Mouse (Mus musculus) liver, embryonic 11.5 days (tissue): ENCODE results near the gene Srxn1. TPM values are rescaled to one million over a fixed set of nuclear protein-coding genes. Genes with fewer than 3 reads are reported as not detected.

ENCODE experiments used
- ATAC-seq: fragments of 200-750 bp; cut with Nextera tagmentation; replicated peaks from 2 replicates; pipeline ENCODE4 v1.8.0; 2017; ENCODE audit warnings: moderate number of reproducible peaks, mild to moderate bottlenecking, moderate TSS enrichment, moderate library complexity; ENCODE audit not compliant: low FRiP score
- DNase-seq: peaks from one replicate; pipeline ENCODE4 v3.0.0-alpha.2; 2017; ENCODE audit warnings: low spot score
- H3K27ac ChIP-seq: fragments of 300-500 bp; sonication (generic); 2 replicates; pipeline ENCODE4 v1.5.1; 2014; ENCODE audit warnings: mild to moderate bottlenecking, low read depth, low read length, control low read depth
- H3K27me3 ChIP-seq: fragments of 300-500 bp; sonication (generic); replicated peaks from 2 replicates; pipeline ENCODE4 v1.6.1; 2014; ENCODE audit warnings: low read length, mixed read lengths; ENCODE audit not compliant: control insufficient read depth, insufficient read depth
- H3K36me3 ChIP-seq: fragments of 300-500 bp; sonication (generic); 2 replicates; pipeline ENCODE4 v1.6.1; 2014; ENCODE audit warnings: mild to moderate bottlenecking, low read length, moderate library complexity, mixed read lengths; ENCODE audit not compliant: control insufficient read depth, insufficient read depth
- H3K4me1 ChIP-seq: fragments of 300-500 bp; sonication (generic); replicated peaks from 2 replicates; pipeline ENCODE4 v1.6.1; 2014; ENCODE audit warnings: low read length, mixed read lengths; ENCODE audit not compliant: control insufficient read depth, insufficient read depth
- H3K4me2 ChIP-seq: fragments of 300-500 bp; sonication (generic); 2 replicates; pipeline ENCODE4 v1.6.1; 2014; ENCODE audit warnings: mild to moderate bottlenecking, control low read depth, moderate library complexity
- H3K4me3 ChIP-seq: fragments of 300-500 bp; sonication (generic); 2 replicates; pipeline ENCODE4 v1.5.1; 2014; ENCODE audit warnings: low read depth, low read length, control low read depth
- H3K9ac ChIP-seq: fragments of 300-500 bp; sonication (generic); 2 replicates; pipeline ENCODE4 v1.6.1; 2014; ENCODE audit warnings: low read depth, low read length, control low read depth
- H3K9me3 ChIP-seq: fragments of 300-500 bp; sonication (generic); 2 replicates; pipeline ENCODE4 v1.6.1; 2016; ENCODE audit warnings: low read length, inconsistent platforms, mixed read lengths; ENCODE audit not compliant: control insufficient read depth
- WGBS: fragments of 180-500 bp; shearing (Covaris S2); extraction: QIAGEN DNeasy Blood & Tissue Kit; methylation state at CpG from one replicate; pipeline ENCODE4 v1.1.7; 2014; 5-methylcytosine and 5-hydroxymethylcytosine counted together
- polyA plus RNA-seq: library from polyadenylated mRNA; unstranded; fragments of >200 nt; fragmentation: Nextera tagmentation; extraction: Ambion mirVana; gene quantifications from 2 replicates; pipeline ENCODE4 v1.2.1, GENCODE M21; 2014

Gene Srxn1
- polyA plus RNA-seq, 1 experiment from 2014 or later: 9.5 TPM

- DNase-seq: no peak
- Histone ChIP-seq H3K4me2 (no peak overlapping the region), H3K4me3 (no peak overlapping the region), H3K9ac (no peak overlapping the region), H3K36me3 (no peaks in the 10 kb centered on the region), H3K27ac (no peak overlapping the region), H3K4me1 (peaks cover 2% of the 10 kb centered on the region; the same call in 1 of the 2 replicates), H3K9me3 (no peaks in the 10 kb centered on the region), H3K27me3 (peaks cover 59% of the 10 kb centered on the region)
- ATAC-seq: no peak
- WGBS: 44% methylated on average over 9 of the region's 9 CpGs
Measured at GRCm38 (mm10) chr2:152075294-152075889, 29.9 kb upstream of the Srxn1 start.

DNA sequence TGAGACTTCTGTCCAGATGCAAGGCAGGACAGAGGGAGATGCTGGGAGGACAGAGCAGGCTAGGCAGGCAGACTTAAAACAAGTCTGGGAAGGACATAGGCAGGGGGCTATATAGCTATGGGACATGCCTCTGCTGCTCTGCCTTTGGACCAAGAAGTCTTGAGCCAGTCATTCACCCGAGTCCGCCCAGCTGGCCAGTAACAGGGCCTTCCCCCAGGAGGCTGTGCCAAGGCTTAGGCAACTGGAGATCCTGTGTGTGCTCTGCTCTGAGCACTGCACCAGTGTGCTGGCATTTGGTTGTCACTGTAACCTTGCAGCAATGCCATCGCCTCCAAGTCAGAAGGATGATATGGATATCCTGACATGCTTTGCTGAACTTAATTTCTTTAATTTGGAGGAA, 28.0 kb upstream of the Srxn1 start:
- H3K27me3 ChIP-seq: peaks cover 78% of the 10 kb centered on the region

DNA sequence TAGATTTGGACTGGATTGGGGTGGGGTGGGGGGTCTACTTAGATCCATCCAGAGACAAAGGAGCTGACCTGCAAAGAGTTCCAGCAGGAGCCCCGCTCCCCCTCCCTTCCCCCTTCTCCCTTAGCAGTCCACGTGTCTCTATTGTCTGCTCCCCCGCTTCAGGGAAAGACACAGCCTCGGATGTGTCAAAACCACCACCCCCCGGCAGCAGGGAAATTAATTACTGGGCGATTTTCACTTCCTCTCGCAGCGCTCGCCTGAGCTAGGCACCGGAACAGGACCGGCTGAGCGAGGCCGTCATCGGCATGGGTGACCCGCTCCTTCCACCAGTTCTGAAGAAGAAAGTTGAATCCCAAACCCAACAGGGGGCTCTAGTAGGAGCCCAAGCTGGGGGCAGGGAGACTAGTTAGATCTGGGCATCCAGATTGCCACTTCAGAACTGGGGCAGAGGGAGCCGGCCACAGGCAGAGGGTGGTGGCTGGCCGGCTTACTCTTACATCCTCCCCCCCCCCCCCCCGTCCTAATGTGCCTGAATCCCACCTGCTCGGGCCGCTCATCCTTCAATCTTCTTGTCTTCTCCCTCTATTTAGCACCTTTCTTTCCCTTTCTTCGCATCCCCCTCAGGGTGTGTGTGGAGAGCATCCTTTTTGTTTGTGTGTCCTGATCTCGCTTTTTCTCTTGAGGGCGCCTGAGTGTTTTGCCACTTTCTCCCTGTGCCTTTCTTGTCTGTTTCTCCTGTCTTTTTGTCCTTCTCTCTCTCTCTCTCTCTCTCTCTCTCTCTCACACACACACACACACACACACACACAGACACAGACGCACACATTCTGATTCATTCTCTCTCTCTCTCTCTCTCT, 24.4 kb upstream of the Srxn1 start, which contains the start of gene Scrt2:
Scrt2 (plus strand) TSS at position 845 of the 857 bp plus-strand sequence.
- peak within 1 kb of the TSS; percentile 61 for H3K4me2 ChIP-seq
- H3K27me3 ChIP-seq: peaks cover 87% of the 10 kb centered on the region
- no peak within 1 kb of the TSS for H3K27ac ChIP-seq
- ATAC-seq: no peak
- H3K9ac ChIP-seq: no peak within 1 kb of the TSS
- 4% methylated on average over 23 of the region's 24 CpGs for WGBS
- H3K4me3 ChIP-seq: peak within 1 kb of the TSS; percentile 33
- no peaks in the 10 kb centered on the region for H3K9me3 ChIP-seq
- H3K36me3 ChIP-seq: no peaks in the 10 kb centered on the region
- peaks cover 7% of the 10 kb centered on the region; the same call in 1 of the 2 replicates for H3K4me1 ChIP-seq
- DNase-seq: no peak

More for the DNA sequence above, 28.0 kb upstream of the Srxn1 start:
- H3K4me1 ChIP-seq: peaks cover 7% of the 10 kb centered on the region; the same call in 1 of the 2 replicates
- H3K4me2 ChIP-seq: no peak overlapping the region
- no peak overlapping the region for H3K4me3 ChIP-seq
- H3K36me3 ChIP-seq: no peaks in the 10 kb centered on the region
- 62% methylated on average over 3 of the region's 3 CpGs for WGBS
- no peak overlapping the region for H3K9ac ChIP-seq
- ATAC-seq (no peak), DNase-seq (no peak)
- no peaks in the 10 kb centered on the region for H3K9me3 ChIP-seq
- H3K27ac ChIP-seq: no peak overlapping the region

GRCm38 (mm10) chr2:152081641-152082448, 23.5 kb upstream of the Srxn1 start:
- peak overlapping the region; percentile 61 for H3K4me2 ChIP-seq
- 1% methylated on average over 54 of the region's 81 CpGs for WGBS
- ATAC-seq (peak; percentile 71), DNase-seq (peak; percentile 84)
- H3K36me3 ChIP-seq: no peaks in the 10 kb centered on the region
- no peak overlapping the region for H3K27ac ChIP-seq
- peak overlapping the region; percentile 33 for H3K4me3 ChIP-seq
- no peaks in the 10 kb centered on the region for H3K9me3 ChIP-seq
- H3K9ac ChIP-seq: no peak overlapping the region
- peaks cover 7% of the 10 kb centered on the region; the same call in 1 of the 2 replicates for H3K4me1 ChIP-seq
- H3K27me3 ChIP-seq: peaks cover 83% of the 10 kb centered on the region

GRCm38 (mm10) chr2:152082456-152083285, 22.6 kb upstream of the Srxn1 start:
- no peak overlapping the region for H3K4me3 ChIP-seq
- H3K9me3 ChIP-seq: no peaks in the 10 kb centered on the region
- no peak overlapping the region for H3K9ac ChIP-seq
- H3K36me3 ChIP-seq: no peaks in the 10 kb centered on the region
- H3K4me1 ChIP-seq: peaks cover 7% of the 10 kb centered on the region; the same call in 1 of the 2 replicates
- H3K4me2 ChIP-seq: peak overlapping the region; percentile 61; the same call in 1 of the 2 replicates
- DNase-seq (no peak), ATAC-seq (no peak)
- H3K27ac ChIP-seq: no peak overlapping the region
- H3K27me3 ChIP-seq: peaks cover 76% of the 10 kb centered on the region
- 20% methylated on average over 7 of the region's 7 CpGs for WGBS

GRCm38 (mm10) chr2:152083411-152083810, 21.9 kb upstream of the Srxn1 start:
- peaks cover 74% of the 10 kb centered on the region for H3K27me3 ChIP-seq

GRCm38 (mm10) chr2:152084298-152084697, 21.0 kb upstream of the Srxn1 start:
- no peak for ATAC-seq
- H3K4me3 ChIP-seq: no peak overlapping the region
- H3K9me3 ChIP-seq: no peaks in the 10 kb centered on the region
- peaks cover 7% of the 10 kb centered on the region; the same call in 1 of the 2 replicates for H3K4me1 ChIP-seq
- no peaks in the 10 kb centered on the region for H3K36me3 ChIP-seq
- no peak overlapping the region for H3K4me2 ChIP-seq
- no peak overlapping the region for H3K9ac ChIP-seq
- H3K27ac ChIP-seq: no peak overlapping the region
- 57% methylated on average over 6 of the region's 6 CpGs for WGBS
- DNase-seq: no peak
- H3K27me3 ChIP-seq: peaks cover 70% of the 10 kb centered on the region

More at GRCm38 (mm10) chr2:152083411-152083810, 21.9 kb upstream of the Srxn1 start:
- Histone ChIP-seq H3K4me3 (no peak overlapping the region), H3K4me2 (no peak overlapping the region), H3K27ac (no peak overlapping the region), H3K9ac (no peak overlapping the region), H3K9me3 (no peaks in the 10 kb centered on the region), H3K4me1 (peaks cover 7% of the 10 kb centered on the region; the same call in 1 of the 2 replicates), H3K36me3 (no peaks in the 10 kb centered on the region)
- DNase-seq (no peak), ATAC-seq (no peak)
- WGBS: 70% methylated on average over 4 of the region's 4 CpGs
